Mouse (Mus musculus) erythroblast, embryonic 14.5 days (primary cell): ENCODE data around the gene Smarca5. TPM values are rescaled to one million over a fixed set of nuclear protein-coding genes. Genes with fewer than 3 reads are reported as not detected.

Experiments
- H3K27me3 ChIP-seq: 2 replicates; pipeline ENCODE4 v1.6.1; 2012; ENCODE audit warnings: inconsistent platforms; ENCODE audit not compliant: control insufficient read depth
- H3K36me3 ChIP-seq: 2 replicates; pipeline ENCODE4 v1.6.1; 2012; ENCODE audit warnings: mild to moderate bottlenecking, inconsistent platforms; ENCODE audit not compliant: control insufficient read depth
- H3K4me1 ChIP-seq: 2 replicates; pipeline ENCODE4 v1.6.1; 2012; ENCODE audit warnings: inconsistent platforms; ENCODE audit not compliant: control insufficient read depth
- H3K4me3 ChIP-seq: replicated peaks from 2 replicates; pipeline ENCODE3; 2012; ENCODE audit warnings: moderate library complexity, mild to moderate bottlenecking, inconsistent platforms
- H3K9me3 ChIP-seq: 2 replicates; pipeline ENCODE4 v1.6.1; 2012; ENCODE audit warnings: low read length, inconsistent platforms, mixed read lengths; ENCODE audit not compliant: control insufficient read depth
- GATA1 ChIP-seq: IDR thresholded peaks from 2 replicates; pipeline ENCODE4 v1.6.1; 2012; ENCODE audit warnings: low read length, inconsistent platforms, mixed read lengths
- TAL1 ChIP-seq: IDR thresholded peaks from 3 replicates; pipeline ENCODE4 v1.6.1; 2012; ENCODE audit warnings: low read length, inconsistent platforms, mixed read lengths
- polyA plus RNA-seq: library from polyadenylated mRNA; stranded (reverse); fragments of >175 nt; gene quantifications from 2 replicates; pipeline ENCODE4 v1.2.3, GENCODE M21; 2012

Gene Smarca5
- polyA plus RNA-seq, 1 experiment: 1.3 TPM

- no peaks in the 10 kb centered on the region for H3K36me3 ChIP-seq
- H3K4me3 ChIP-seq: no peak overlapping the region
- H3K27me3 ChIP-seq: no peaks in the 10 kb centered on the region
- peaks cover 70% of the 10 kb centered on the region for H3K4me1 ChIP-seq
- H3K9me3 ChIP-seq: no peaks in the 10 kb centered on the region
- TF ChIP-seq GATA1: peak; percentile 36; the same call in 1 of the 2 replicates
- no peak for TF ChIP-seq TAL1
Measured at GRCm38 (mm10) chr8:80683756-80684335, 55.5 kb downstream of the Smarca5 start.

GRCm38 (mm10) chr8:80682594-80682993, 56.7 kb downstream of the Smarca5 start:
- Histone ChIP-seq H3K27me3 (no peaks in the 10 kb centered on the region), H3K4me1 (peaks cover 57% of the 10 kb centered on the region), H3K36me3 (no peaks in the 10 kb centered on the region), H3K4me3 (peak overlapping the region; percentile 13), H3K9me3 (no peaks in the 10 kb centered on the region)
- TF ChIP-seq TAL1 (peak; percentile 40; the same call in 2 of the 3 replicates), GATA1 (peak; percentile 24; the same call in 1 of the 2 replicates)

- H3K36me3 ChIP-seq: no peaks in the 10 kb centered on the region
- H3K27me3 ChIP-seq: peaks cover 3% of the 10 kb centered on the region; the same call in 1 of the 2 replicates
- no peaks in the 10 kb centered on the region for H3K9me3 ChIP-seq
- H3K4me1 ChIP-seq: peaks cover 3% of the 10 kb centered on the region
- H3K4me3 ChIP-seq: no peak overlapping the region
- TF ChIP-seq GATA1 (no peak), TAL1 (no peak)
Measured at GRCm38 (mm10) chr8:80669277-80669901, 69.9 kb downstream of the Smarca5 start.

- Histone ChIP-seq H3K36me3 (no peaks in the 10 kb centered on the region), H3K27me3 (no peaks in the 10 kb centered on the region), H3K4me3 (no peak overlapping the region), H3K4me1 (peaks cover 25% of the 10 kb centered on the region), H3K9me3 (no peaks in the 10 kb centered on the region)
- TF ChIP-seq GATA1 (no peak), TAL1 (no peak)
Measured at GRCm38 (mm10) chr8:80663476-80663875, 75.8 kb downstream of the Smarca5 start.

GRCm38 (mm10) chr8:80661055-80661454, 78.2 kb downstream of the Smarca5 start:
- Histone ChIP-seq H3K9me3 (no peaks in the 10 kb centered on the region), H3K4me3 (no peak overlapping the region), H3K4me1 (peaks cover 32% of the 10 kb centered on the region), H3K27me3 (no peaks in the 10 kb centered on the region), H3K36me3 (no peaks in the 10 kb centered on the region)
- TF ChIP-seq TAL1 (no peak), GATA1 (no peak)

GRCm38 (mm10) chr8:80657639-80658038, 81.7 kb downstream of the Smarca5 start:
- no peak for TF ChIP-seq TAL1
- no peak for TF ChIP-seq GATA1
- Histone ChIP-seq H3K36me3 (no peaks in the 10 kb centered on the region), H3K4me1 (peaks cover 30% of the 10 kb centered on the region), H3K9me3 (no peaks in the 10 kb centered on the region), H3K4me3 (no peak overlapping the region), H3K27me3 (no peaks in the 10 kb centered on the region)

Other genes starting within 250 kb of the Smarca5 start
- gene Gypa, start 245.7 kb downstream of the Smarca5 start, polyA plus RNA-seq: 36.1 and 38.2 TPM in 2 replicates
- gene Frem3, start 128.4 kb downstream of the Smarca5 start, polyA plus RNA-seq: not detected in 2 replicates
- 0.24 and 0.41 TPM in 2 replicates for gene Gab1, start 141.0 kb upstream of the Smarca5 start, polyA plus RNA-seq